Mouse (Mus musculus) heart, adult 9 months (tissue): ENCODE data around the gene Adk.
"Not testable (repeated sequence)": the region's sequence is repeated elsewhere in the genome, so short reads cannot be mapped to it uniquely, and the experiment has no call there.

ENCODE experiments used
- DNase-seq, 2 experiments: peaks; one replicate each; pipeline ENCODE4 v3.0.0; 2022; ENCODE audit warnings: low spot score in 2 of 2

The Adk gene

DNA sequence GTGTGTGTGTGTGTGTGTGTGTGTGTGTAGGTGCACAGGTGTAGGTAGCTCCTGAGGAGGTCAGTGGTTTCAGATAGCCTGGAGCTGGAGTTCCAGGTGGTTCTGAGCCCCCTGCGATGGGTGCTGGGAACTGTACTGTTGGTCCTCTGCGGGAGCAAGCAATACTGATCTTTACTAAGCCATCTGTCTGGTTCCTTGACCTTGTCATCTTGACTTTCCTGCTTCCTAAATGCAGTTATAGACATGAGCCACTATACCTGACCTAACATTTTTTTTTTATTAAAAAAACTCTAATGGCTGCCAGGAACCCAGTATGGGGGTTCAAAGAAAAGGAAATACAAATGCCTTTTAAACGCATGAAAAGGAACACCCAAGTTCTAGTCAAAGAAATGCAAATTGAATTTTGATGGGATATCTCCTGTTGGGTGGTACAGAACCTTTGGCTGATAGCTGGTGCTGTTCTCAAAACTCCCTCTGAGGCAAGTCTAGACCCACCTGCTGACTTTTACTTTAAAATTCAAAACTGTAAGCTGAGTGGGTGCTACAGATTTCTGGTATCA, 433.7 kb downstream of the Adk start:
- DNase-seq, result no peak

DNA sequence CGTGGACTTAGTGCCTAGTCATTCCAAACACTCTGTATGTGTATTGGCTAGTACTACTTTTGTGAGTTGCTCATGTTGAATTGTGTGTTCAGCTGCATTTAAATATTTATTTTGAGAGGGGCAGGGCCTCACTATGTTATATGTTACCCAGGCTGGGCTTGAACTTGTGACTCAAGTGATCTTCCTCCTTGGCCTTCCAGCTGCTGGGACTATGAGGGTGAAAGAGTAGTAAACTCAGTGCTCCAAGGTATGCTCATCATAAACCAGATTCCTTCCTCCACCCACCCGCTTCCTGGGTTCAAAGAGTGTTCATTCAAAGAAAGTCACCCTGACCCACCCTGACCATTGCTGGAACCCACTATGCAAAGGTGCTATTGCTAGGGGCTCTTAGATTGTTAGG, 434.8 kb downstream of the Adk start:
- not testable (repeated sequence) for DNase-seq

DNA sequence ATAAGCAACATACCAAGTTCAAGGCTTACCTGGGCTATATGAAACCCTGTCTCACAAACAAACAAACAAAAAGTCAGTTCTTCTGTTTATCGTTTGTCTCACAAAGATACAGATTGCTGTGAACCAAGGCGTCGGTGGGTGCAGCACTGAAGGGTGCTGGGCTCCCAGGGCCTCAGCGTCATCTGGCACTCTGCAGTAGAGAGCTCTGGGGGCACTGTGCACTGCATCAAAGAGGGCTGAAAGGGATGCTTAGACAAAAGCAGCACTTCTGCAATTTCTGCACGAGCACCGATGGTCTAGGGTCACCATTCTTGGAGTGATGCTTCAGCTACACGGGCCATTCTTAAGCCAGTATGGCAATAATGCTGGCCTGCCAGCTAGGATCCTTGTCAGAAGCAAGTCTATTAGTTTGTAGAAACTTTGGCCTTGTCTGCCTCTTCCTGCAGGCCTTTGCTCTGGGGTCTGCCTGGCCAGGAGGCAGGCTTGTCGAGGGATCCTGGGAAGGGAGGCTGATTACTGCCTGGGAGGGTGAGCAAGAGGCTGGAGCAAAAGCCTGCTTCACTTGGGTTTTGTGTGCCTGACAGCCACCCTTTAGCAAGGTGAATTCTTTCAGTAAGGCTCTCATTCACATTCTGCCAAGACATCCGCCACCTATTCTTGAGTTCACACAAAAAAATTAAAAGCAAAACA, 436.2 kb downstream of the Adk start:
- DNase-seq, result not testable (repeated sequence)

DNA sequence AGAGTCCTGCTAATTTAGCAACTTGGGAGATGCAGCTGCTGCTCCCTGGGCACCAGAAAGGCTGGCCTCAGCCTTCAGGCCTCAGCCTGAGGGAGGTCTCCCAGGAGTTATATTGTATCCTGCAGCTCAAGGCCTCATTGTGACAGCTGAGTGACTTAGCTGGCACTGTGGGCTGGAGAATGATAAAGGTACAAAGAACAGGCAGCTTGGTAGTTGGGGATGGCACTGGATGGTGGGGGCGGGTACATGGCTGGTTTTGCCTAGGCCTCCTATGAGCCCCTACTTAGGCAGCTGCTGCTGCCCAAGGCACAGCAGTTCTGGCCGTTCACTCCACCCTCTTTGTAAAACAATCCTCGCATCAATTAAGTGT, 436.7 kb downstream of the Adk start:
- no peak for DNase-seq

DNA sequence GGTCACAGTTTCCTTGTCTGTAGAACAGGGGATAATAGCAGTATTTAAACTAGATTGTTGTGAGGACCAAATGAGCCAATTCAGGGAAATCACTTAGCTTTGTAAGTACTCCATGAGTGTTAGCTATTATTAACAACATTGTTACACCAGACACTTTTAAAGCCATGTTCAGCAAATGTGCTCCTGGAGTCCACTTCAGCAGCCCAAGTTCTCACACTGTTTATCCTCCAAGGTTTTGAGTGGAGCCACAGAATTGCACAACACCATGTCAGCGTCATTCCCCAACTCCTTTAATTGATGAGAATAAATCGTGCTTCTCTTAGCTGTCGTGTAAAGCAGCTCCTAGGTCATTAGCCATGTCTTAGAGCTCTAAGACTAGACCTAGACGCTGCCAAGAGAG, 437.8 kb downstream of the Adk start:
- no peak for DNase-seq
